Mouse (Mus musculus) E14TG2a.4 (cell line): ENCODE measurements around the gene Apba1.

ENCODE experiments used
- CTCF ChIP-seq: conservative IDR thresholded peaks from 2 replicates; pipeline ENCODE4 v1.5.1; 2014; ENCODE audit warnings: low read length
- NANOG ChIP-seq: IDR thresholded peaks from 2 replicates; pipeline ENCODE4 v1.6.1; 2014; ENCODE audit warnings: borderline replicate concordance, low read length, mixed read lengths
- POU5F1 ChIP-seq: IDR thresholded peaks from 2 replicates; pipeline ENCODE4 v1.6.1; 2014; ENCODE audit warnings: low read length, borderline replicate concordance

GRCm38 (mm10) chr19:23967156-23967555, 208.5 kb downstream of the Apba1 start:
- TF ChIP-seq CTCF = no peak
- TF ChIP-seq POU5F1 = no peak
- TF ChIP-seq NANOG = no peak
